Mouse (Mus musculus) spleen, embryonic (tissue): ENCODE measurements at regions not wholly inside any gene's neighbourhood (a gene's known extent, or its start where the extent isn't known, plus 50 kb on each side); places are given as distances from the start of the nearest gene placed in this dataset.

ENCODE experiments used
- CTCF ChIA-PET: fragments of 350-600 bp; sonication (Branson Sonifier 250); formaldehyde crosslinking; loops from one replicate; lab custom pipeline; 2022; lab: Charles Lee

DNA sequence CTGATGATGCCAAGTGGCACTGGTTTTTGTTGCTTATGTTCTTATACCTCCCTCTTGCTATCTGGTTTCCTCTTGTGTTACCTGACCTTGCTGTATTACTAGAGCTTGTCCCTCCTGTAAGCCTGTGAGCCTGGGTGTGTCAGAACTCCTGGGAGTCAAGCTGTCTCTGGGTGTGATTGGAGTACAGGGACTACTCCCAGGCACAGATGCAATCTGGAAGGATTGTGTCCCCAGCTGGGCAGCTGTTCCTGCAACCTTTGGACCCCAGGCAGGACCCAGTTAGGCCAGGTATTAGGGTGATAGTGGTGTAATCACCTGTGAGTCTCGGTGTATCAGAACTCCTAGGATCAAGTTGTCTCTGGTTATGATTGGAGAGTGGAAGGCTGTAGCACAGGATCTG is 97.4 kb upstream of the Dock11 start:
- CTCF ChIA-PET, result no interaction called here

GRCm38 (mm10) chrX:35813206-35813605 is 75.4 kb upstream of the Dock11 start:
- CTCF ChIA-PET, result no interaction called here

DNA sequence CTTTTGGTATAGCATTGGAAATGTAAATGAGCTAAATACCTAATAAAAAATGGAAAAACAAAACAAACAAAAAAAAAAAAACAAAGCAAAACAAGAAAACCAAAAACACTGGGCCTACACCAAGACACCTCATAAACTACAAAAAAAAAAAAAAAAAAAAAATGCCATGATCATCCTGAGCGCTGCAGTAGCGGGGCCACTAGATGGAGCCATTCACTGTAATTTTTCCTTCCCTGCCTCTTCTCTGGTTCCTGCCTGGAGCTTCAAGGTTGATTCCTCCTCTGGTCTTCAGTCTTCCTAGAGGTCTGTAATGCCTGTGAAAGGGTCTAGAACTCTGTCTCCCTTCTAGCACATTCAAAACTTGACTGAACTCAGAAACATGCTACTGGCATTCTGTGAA is 54.2 kb upstream of the Dock11 start:
- CTCF ChIA-PET, result interaction anchor here (0.6 to 0.7 kb wide), 2 partner anchors 163 to 825 kb away, joined by 5 to 17 read pairs; no protein-coding TSS in a partner anchor

DNA sequence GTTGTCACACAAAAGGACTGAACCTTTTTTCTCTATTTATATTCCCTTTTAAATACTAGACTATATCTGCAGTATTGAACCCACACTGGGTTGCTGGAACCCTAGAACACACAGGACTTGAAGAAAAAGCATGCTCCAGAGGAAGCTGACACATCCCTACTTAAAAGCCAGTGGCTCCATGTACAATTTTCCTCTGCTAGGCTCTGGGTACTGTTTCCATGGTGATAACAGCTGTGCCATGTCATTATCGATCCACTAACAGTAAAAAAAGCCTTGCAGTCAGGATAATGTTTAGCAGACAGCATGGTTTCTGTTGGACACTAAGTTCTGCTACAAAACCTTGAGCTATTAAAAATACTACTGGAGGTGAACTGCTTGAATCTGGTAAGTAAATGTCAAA is 50.6 kb upstream of the Dock11 start:
- CTCF ChIA-PET, result no interaction called here
